25 mouse cellular contexts compared by ENCODE assay signal in the genomic region with DNA sequence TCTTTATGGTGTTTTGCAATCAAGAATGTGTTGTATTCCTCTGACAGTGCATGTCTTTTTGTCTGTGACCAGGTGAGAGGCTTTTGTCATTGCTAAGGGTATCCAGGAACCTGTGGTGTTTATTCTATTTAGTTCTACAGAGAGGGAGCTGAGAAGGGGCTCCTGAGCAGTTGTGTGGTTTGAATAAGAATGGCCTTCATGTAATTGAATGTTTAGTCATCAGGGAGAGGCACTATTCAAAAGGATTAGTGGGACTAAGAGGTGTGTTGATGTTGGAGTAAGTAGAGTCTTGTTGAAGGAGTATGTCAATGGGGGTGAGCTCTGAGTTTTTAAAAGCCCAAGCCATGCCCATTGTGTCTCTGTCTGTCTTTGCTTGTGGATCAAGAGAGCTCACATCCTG.
"Had no signal": no experiment of that assay in that cellular context is flagged by ENCODE, and none has a peak within 500 bp of the region (broad histone marks: within the 10 kb centered on the region; RNA-seq: fewer than 3 reads in every experiment).

No protein-coding gene starts in this region.

- ATAC-seq: inflammation-experienced regulatory T-cells, adult 6 months; intestine, embryonic 15.5 days; intestine, postnatal 0 days had no signal

- H3K4me1 ChIP-seq: heart, embryonic 10.5 days; heart, embryonic 12.5 days; hindbrain, embryonic 13.5 days; hindbrain, embryonic 15.5 days; intestine, embryonic 15.5 days; limb, embryonic 10.5 days; limb, embryonic 12.5 days; liver, embryonic 13.5 days; liver, embryonic 15.5 days had no signal

- H3K4me3 ChIP-seq: gastrocnemius, adult 2 months; heart, embryonic 10.5 days; heart, embryonic 12.5 days; hindbrain, embryonic 13.5 days; hindbrain, embryonic 15.5 days; intestine, embryonic 15.5 days; layer of hippocampus, adult 2 months; left cerebral cortex, adult 2 months; limb, embryonic 10.5 days; limb, embryonic 12.5 days; liver, embryonic 13.5 days; liver, embryonic 15.5 days had no signal

- DNase-seq: gastrocnemius, adult 2 months; gastrocnemius, postnatal 10 days; gastrocnemius, postnatal 25 days; heart, adult 18-20 months; heart, postnatal 14 days; heart, postnatal 36 days; kidney, adult 18-20 months; kidney, adult 8-10 months; kidney, postnatal 10 days; kidney, postnatal 25 days; kidney, postnatal 4 days; liver; liver, embryonic 13.5 days had no signal

- H3K9ac ChIP-seq: heart, embryonic 12.5 days; hindbrain, embryonic 13.5 days; hindbrain, embryonic 15.5 days; intestine, embryonic 15.5 days; limb, embryonic 12.5 days; liver, embryonic 13.5 days; liver, embryonic 15.5 days had no signal

- H3K36me3 ChIP-seq: heart, embryonic 10.5 days; heart, embryonic 12.5 days; intestine, embryonic 15.5 days; limb, embryonic 10.5 days; limb, embryonic 12.5 days; liver, embryonic 13.5 days; liver, embryonic 15.5 days had no signal

- H3K27me3 ChIP-seq: heart, embryonic 12.5 days; hindbrain, embryonic 13.5 days; hindbrain, embryonic 15.5 days; intestine, embryonic 15.5 days; limb, embryonic 12.5 days; liver, embryonic 13.5 days; liver, embryonic 15.5 days had no signal

- H3K9me3 ChIP-seq: hindbrain, embryonic 15.5 days; intestine, embryonic 15.5 days; limb, embryonic 10.5 days; liver, embryonic 15.5 days had no signal

- H3K27ac ChIP-seq: gastrocnemius, adult 2 months; heart, embryonic 10.5 days; hindbrain, embryonic 13.5 days; hindbrain, embryonic 15.5 days; intestine, embryonic 15.5 days; layer of hippocampus, adult 2 months; left cerebral cortex, adult 2 months; limb, embryonic 10.5 days; limb, embryonic 12.5 days; liver, embryonic 13.5 days; liver, embryonic 15.5 days had no signal
